Mouse (Mus musculus) frontal cortex, postnatal 14 days (tissue): ENCODE measurements around the gene Olfr1309.
"Not testable (repeated sequence)": the region's sequence is repeated elsewhere in the genome, so short reads cannot be mapped to it uniquely, and the experiment has no call there.

ENCODE experiments used
- DNase-seq, 2 experiments: peaks; one replicate each; pipeline ENCODE4 v3.0.0; 2022; ENCODE audit warnings: low spot score in 2 of 2

Gene Olfr1309

DNA sequence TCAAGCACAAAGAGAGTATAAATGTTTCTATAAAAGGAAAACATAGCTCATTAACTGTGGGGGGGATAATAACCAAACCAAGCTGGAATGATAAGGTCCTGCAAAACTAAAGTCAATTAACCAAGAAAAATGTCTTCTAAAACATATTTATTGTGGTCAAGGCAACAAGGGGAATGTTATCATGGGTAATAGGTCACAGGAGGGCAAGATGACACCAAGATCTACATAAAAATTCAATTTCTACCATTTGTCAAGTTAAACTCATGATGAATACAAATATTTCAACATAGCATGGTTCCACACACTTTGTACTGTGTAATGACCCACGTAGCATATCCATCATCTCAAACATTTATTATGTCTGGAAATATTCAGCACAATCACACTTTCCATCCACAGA, at the start of gene Olfr1309:
Gene Olfr1309 (minus strand): TSS at position 101 of the 400 bp plus-strand sequence.
- DNase-seq, result no peak

GRCm38 (mm10) chr2:112026971-112027370, 36.9 kb upstream of the Olfr1309 start:
- DNase-seq, result not testable (repeated sequence)

GRCm38 (mm10) chr2:112024312-112024711, 34.2 kb upstream of the Olfr1309 start, which contains the start of gene Olfr1311:
Gene Olfr1311 (minus strand): TSS chr2:112024412.
- no peak for DNase-seq

DNA sequence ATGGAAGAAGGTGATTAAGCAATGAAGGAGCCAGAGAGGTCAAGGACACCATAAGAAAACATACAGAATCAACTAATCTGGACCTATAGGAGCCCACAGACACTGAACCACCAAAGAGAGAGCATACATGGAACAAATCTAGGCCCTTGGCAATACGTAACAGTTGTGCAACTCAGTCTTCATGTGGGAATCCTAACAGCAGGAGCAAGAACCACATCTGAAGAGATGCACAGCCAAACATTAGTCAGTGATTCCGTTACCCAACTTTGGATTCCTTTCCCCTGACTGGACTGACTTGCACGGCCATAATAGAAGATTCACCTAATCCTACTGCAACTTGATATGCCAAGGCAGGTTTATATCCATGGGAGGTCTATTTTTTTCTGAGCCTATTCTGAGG, 24.8 kb upstream of the Olfr1309 start:
- no peak for DNase-seq

DNA sequence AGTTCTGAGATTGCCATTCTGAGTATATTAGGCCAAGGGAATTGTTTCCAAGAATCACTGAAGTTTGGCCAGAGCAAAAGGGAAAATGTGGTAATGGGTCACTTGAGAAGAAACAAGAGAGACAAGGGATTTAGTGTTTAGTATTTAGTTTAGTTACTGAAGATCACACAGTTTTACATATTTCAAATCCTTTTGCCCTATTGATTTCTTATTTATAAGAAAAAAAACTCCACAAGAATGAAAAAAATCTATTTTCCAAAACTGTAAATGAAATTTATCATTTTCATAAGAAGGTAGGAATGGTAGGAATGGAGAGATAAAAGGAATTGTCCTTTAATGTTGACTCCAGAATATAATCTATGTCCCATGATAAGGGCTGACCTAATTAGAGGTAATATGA, 22.5 kb upstream of the Olfr1309 start, which contains the start of gene Olfr1310:
Gene Olfr1310 (minus strand): TSS at position 101 of the 400 bp plus-strand sequence.
- no peak for DNase-seq

GRCm38 (mm10) chr2:111964844-111965243, 25.2 kb downstream of the Olfr1309 start, which contains the start of gene Olfr1308:
Gene Olfr1308 (minus strand): TSS chr2:111964944.
- DNase-seq, result no peak

GRCm38 (mm10) chr2:111949340-111949739, 40.7 kb downstream of the Olfr1309 start, which contains the start of gene Olfr1307:
Gene Olfr1307 (minus strand): TSS chr2:111949440.
- DNase-seq, result no peak
